Mouse (Mus musculus): ENCODE data around the gene Gm28539.

DNA sequence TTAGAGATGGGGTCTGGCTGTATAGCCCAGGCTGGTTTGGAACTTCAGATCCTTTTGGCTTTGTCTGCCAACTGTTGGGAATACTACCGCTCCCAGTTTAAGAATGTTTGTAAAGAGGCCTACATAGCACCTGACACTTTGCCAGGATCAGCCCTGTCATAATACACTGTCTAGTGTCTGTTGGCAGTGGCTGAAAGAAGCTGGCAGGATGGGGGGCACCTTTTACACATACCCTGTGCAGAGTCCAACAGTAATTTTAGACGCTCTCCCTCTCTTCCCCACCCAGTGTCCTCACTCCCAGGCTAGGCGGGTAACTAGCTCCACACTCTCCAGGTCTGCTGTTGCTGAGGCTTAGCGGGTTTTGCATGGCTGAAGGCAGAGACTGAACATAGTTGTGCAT lies 2.0 kb downstream of the Gm28539 start:
- TF ChIP-seq BHLHE40 (IDR thresholded peaks at IDR 0.05; ENCODE audit: borderline replicate concordance, low read depth, low read length) (no peak), EP300 (IDR thresholded peaks at IDR 0.05; ENCODE audit: low read depth in 1 of 2, low read length in 2 of 2) (no peak), RAD21 (IDR thresholded peaks at IDR 0.05; ENCODE audit: low read depth, low read length) (no peak), NRF1 (IDR thresholded peaks at IDR 0.05; ENCODE audit: insufficient read depth, low read depth, low read length, poor library complexity, severe bottlenecking) (no peak), CTCF (IDR thresholded peaks at IDR 0.05 in 2 of 3, conservative IDR thresholded peaks at IDR 0.05 in 1 of 3; ENCODE audit: control insufficient read depth in 1 of 3, insufficient read depth in 1 of 3, low read depth in 2 of 3, low read length in 3 of 3, poor library complexity in 1 of 3, severe bottlenecking in 1 of 3) (no peak), GATA1 (IDR thresholded peaks at IDR 0.05; ENCODE audit: low read depth, low read length) (no peak), USF1 (IDR thresholded peaks at IDR 0.05; ENCODE audit: low read depth, low read length) (no peak), KAT2A (conservative IDR thresholded peaks at IDR 0.05; ENCODE audit: low read depth, low read length) (no peak), ELF1 (IDR thresholded peaks at IDR 0.05; ENCODE audit: low read depth, low read length) (no peak), MAX (IDR thresholded peaks at IDR 0.05; ENCODE audit: low read length) (no peak), MXI1 (IDR thresholded peaks at IDR 0.05; ENCODE audit: low read depth, low read length) (no peak), UBTF (IDR thresholded peaks at IDR 0.05; ENCODE audit: borderline replicate concordance, insufficient read depth, low read depth, low read length) (no peak)
